Mouse (Mus musculus) left cerebral cortex, postnatal 4 days (tissue): ENCODE data around the gene Swt1. TPM values are rescaled to one million over a fixed set of nuclear protein-coding genes. Genes with fewer than 3 reads are reported as not detected.
"Not testable (repeated sequence)": the region's sequence is repeated elsewhere in the genome, so short reads cannot be mapped to it uniquely, and the experiment has no call there.

Experiments used
- DNase-seq: peaks from one replicate; pipeline ENCODE4 v3.0.0-alpha.2; 2022
- intact Hi-C: fragments of 180-260 bp; cut with DNase I; formaldehyde crosslinking; loops from one replicate; pipeline ENCODE4 v1.15.1; 2025
- total RNA-seq, 2 experiments: library from RNA; stranded (reverse); gene quantifications; 2 replicates each; pipeline ENCODE4 v1.2.3; 2021

Gene Swt1
- 1 to 10 TPM; 9.2 to 9.4 TPM for total RNA-seq

GRCm38 (mm10) chr1:151428263-151429221, at the start of gene Swt1, which contains the start of gene Trmt1l:
Gene Swt1, minus strand, starts transcription at chr1:151428455.
Gene Trmt1l, plus strand, starts transcription at chr1:151428542.
- intact Hi-C loops: loop anchor here (5.0 kb wide), 1 partner anchor 391 kb away; no protein-coding TSS in a partner anchor
- peak; percentile 98 for DNase-seq

DNA sequence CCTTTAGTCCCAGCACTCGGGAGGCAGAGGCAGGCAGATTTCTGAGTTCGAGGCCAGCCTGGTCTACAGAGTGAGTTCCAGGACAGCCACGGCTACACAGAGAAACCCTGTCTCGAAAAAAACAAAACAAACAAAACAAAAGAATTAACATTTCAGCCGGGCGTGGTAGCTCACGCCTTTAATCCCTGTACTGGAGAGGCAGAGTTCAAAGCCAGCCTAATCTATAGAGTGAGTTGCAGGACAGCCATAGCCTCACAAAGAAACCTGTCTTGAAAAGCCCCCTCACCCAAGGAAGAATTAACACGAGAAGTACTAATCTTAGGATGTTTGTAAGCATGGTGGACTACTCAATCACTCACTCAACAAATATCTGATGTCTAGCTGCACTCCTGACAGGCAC, 44.1 kb upstream of the Swt1 start:
- intact Hi-C loops, DNase-seq: not testable (repeated sequence)

GRCm38 (mm10) chr1:151471429-151471828, 43.2 kb upstream of the Swt1 start:
- DNase-seq: no peak

GRCm38 (mm10) chr1:151466571-151466970, 38.3 kb upstream of the Swt1 start:
- intact Hi-C loops: no loop called here
- DNase-seq: peak; percentile 7

More at GRCm38 (mm10) chr1:151471429-151471828, 43.2 kb upstream of the Swt1 start:
- intact Hi-C loops: no loop called here

DNA sequence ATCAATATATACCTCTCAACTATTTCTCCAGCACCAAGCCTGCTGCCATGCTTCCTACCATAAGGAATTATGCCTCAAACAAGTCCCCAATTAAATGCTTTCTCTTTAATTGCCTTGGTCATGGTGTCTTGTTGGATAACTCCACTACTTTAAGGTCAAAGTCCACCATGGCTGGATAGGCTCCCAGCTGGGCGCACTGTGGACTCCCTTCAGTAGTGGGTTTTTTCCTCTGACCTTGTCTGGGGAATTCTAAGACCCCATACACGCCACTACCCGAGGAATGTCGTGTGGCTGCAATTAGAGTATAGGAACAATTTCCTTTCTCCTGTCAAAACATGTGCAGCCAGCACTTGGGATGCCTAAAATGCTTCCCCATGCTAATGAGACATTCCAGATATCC, 36.7 kb upstream of the Swt1 start:
- intact Hi-C loops: no loop called here
- no peak for DNase-seq

DNA sequence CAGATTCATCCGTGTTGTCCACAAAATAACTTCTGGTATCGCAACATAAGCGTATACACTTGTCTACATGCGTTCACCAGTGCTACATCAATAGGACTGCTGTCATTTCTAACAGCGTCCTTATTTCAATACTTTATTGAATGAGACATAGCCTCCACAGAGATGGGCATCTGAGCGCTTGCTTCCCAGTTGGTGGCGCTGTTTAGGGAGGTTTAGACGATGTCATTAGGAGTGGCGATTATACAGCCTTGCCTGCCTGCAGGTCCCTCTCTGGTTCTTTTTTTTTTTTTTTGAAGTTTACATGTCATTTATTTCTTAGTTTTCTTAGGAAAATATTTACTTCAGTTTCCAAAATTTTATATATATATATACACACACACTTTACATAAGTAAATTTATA, 33.0 kb upstream of the Swt1 start:
- intact Hi-C loops: no loop called here
- peak; percentile 6 for DNase-seq

GRCm38 (mm10) chr1:151457087-151457486, 28.8 kb upstream of the Swt1 start:
- intact Hi-C loops: no loop called here
- no peak for DNase-seq

- intact Hi-C loops: no loop called here
- DNase-seq: no peak
These were observed 23.7 kb upstream of the Swt1 start for GRCm38 (mm10) chr1:151451946-151452345.

DNA sequence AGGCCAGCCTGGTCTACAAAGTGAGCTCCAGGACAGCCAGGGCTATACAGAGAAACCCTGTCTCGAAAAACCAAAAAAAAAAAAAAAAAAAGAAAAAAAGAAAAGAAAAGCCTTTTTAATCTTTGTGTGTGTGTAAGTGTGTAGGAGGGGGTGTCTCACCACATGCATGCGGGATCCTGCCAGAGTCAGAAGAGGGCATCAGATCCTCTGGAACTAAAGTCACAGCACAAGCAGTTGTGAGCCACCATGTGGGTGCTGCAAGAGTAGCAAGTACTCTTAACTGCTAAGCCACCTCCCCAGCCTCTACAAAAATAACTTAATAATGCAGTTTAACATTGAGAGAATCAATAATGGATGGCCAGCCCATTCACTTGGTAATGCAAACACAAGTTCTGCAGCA, 22.6 kb upstream of the Swt1 start:
- intact Hi-C loops: no loop called here
- DNase-seq: no peak

- intact Hi-C loops: loop anchor here (10.0 kb wide), 1 partner anchor 1015 kb away; no protein-coding TSS in a partner anchor
- no peak for DNase-seq
These were observed 21.6 kb upstream of the Swt1 start for GRCm38 (mm10) chr1:151449866-151450265.

- intact Hi-C loops: no loop called here
These were observed 7.2 kb upstream of the Swt1 start for GRCm38 (mm10) chr1:151435431-151435830.

DNA sequence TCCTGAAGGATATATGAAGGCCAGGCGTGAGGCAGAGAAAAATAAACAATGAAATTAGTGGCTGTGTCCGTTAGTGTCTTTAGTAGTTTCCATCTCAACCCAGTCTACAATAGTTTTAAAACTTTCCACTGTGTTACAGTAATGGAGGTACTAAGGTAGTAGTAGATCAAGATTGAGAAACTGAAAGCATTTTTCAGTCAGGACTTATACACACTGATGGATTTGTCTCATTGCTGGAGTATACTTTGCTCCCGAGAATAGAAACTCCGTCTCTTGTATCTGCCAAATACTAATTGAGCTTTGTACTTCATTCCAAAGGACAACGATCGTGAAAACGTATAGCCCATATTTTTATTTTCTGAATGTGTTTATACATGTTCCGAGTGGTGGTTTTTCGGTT, 1.1 kb upstream of the Swt1 start:
- intact Hi-C loops: loop anchor here (5.0 kb wide), 1 partner anchor 392 kb away; no protein-coding TSS in a partner anchor
- no peak for DNase-seq

More at GRCm38 (mm10) chr1:151435431-151435830, 7.2 kb upstream of the Swt1 start:
- no peak for DNase-seq

DNA sequence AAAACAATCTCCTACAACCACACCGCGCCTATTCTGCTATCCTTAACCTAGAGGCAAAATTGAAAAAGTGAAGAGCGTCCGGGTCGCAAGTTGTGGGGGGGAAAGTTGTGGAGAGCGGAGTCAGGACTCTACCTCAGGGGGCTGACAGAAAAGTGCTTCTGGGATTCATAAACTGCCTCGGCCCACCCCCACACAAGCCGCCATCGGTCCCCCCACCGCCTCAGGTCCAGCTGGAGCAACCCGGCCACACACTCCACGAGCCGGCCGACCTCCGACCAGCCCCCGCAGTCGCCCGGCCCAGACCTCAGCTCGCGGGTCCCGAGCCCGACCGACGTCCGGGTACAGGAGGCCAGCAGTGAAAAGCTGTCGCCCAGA, 380 bp downstream of the Swt1 start:
- intact Hi-C loops: loop anchor here (5.0 kb wide), 1 partner anchor 391 kb away; no protein-coding TSS in a partner anchor
- no peak for DNase-seq

DNA sequence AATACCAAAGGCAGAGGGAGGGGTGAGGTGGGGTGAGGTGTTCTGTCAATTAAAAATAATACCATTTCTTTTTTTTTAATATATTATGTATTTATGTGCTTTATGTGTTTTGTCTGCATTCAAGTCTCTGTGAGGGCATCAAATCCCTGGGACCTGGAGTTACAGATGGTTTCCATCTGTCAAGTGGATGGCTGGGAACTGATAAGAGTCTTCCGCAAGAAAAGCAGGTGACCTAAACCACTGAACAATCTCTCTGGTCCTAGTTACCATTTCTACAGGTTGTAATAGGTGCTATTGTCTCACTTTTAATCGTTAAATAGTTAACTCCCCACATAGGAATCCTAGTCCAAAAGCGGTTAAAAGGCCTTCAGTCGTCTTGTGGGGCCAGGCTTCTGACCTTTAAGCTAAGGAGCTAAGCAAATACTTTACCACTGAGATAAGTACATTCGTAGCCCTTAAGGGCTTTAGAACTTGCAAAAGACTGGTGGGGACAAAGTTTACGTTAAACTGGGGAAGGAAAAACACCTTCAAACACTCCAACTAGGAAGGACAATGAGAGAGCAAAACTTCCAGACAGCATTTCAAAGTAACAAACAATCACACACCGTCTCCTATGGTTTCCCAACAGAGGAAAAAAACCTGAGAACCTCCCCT, 1.2 kb downstream of the Swt1 start:
- no peak for DNase-seq
- intact Hi-C loops: loop anchor here (5.0 kb wide), 1 partner anchor 390 kb away; no protein-coding TSS in a partner anchor

- intact Hi-C loops: no loop called here
These were observed 6.1 kb downstream of the Swt1 start for GRCm38 (mm10) chr1:151422178-151422577.

GRCm38 (mm10) chr1:151409827-151410226, 18.4 kb downstream of the Swt1 start:
- no peak for DNase-seq
- intact Hi-C loops: no loop called here

More at GRCm38 (mm10) chr1:151422178-151422577, 6.1 kb downstream of the Swt1 start:
- no peak for DNase-seq

GRCm38 (mm10) chr1:151390029-151390428, 38.2 kb downstream of the Swt1 start:
- intact Hi-C loops: no loop called here
- peak; percentile 5 for DNase-seq

- no peak for DNase-seq
- intact Hi-C loops: no loop called here
These were observed 50.9 kb downstream of the Swt1 start for GRCm38 (mm10) chr1:151377353-151377752.

DNA sequence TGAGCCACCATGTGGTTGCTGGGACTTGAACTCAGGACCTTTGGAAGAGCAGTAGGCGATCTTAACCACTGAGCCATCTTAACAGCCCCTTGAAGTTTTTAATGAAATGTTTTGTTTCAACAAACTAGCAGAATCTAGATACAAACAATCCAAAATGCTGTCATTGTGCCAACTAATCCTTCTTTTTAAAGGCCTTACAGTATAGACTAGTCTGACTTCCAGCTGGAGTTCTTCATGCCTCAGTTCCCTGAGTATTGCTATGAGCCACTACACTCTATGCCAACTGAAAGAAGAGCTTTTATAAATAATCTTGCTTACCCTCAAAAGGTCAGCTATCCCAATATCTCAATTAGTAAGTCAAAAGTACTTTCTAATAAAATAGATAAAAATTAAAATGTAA, 55.4 kb downstream of the Swt1 start:
- DNase-seq: no peak
- intact Hi-C loops: no loop called here

DNA sequence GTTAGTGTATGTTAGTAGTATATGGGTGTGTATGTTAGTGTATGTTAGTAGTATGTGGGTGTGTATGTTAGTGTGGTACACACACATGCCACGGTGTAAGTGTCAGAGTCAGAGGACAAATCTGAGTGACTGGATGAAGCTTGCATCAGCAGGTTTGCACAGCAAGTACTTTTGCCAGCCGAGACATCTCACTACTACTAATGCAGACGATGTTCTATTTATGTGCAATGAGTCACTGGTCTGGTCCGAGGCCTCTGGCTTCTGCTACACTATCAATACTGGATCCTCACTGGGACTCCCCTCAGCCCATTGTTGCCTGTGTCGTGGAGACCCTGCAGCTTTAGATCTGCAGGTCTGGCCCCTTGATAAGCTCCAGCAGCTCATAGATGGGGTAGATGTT, 56.7 kb downstream of the Swt1 start:
- intact Hi-C loops: no loop called here
- DNase-seq: no peak

DNA sequence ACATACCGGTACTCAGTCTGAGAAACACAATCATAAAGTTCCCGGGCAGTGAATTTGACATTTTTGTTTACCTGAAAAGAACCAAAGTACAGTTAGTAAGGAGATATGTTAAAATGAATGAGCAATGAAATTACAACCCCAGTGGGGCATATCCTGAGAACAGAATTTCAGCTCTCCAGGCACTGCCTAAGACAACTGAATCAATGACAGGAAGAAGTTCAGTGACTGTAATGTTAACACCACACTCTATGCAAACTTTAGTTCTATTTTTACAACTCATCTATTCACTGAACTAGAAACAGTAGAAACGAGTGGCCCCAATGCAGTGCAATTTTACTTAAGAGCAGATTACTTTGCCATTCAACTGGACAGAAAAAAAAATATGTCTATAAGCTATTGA, 57.7 kb downstream of the Swt1 start:
- intact Hi-C loops: no loop called here
- DNase-seq: no peak
